Mouse (Mus musculus) cerebral cortex, adult 2 months (tissue): Measurements from ENCODE around the gene Vmn1r68.

Experiments
- WGBS: fragments of 180-500 bp; shearing (Covaris S2); methylation state at CpG from one replicate; pipeline ENCODE4 v1.1.7; 2018; 5-methylcytosine and 5-hydroxymethylcytosine counted together

Gene Vmn1r68

GRCm38 (mm10) chr7:10558385-10558784 is at the start of gene Vmn1r68:
Gene Vmn1r68, minus strand, starts transcription at chr7:10558485.
- 70% methylated on average over 2 of the region's 2 CpGs for WGBS

- 30% methylated on average over 6 of the region's 6 CpGs for whole genome bisulfite sequencing
These were observed 62.7 kb downstream of the Vmn1r68 start for GRCm38 (mm10) chr7:10495578-10495977.

- under 1% methylated on average over 33 of the region's 33 CpGs for WGBS
These were observed 63.3 kb downstream of the Vmn1r68 start, which contains the start of gene Zik1 for GRCm38 (mm10) chr7:10494786-10495521. Gene Zik1, minus strand, starts transcription at chr7:10495394.

GRCm38 (mm10) chr7:10480588-10481233 is 77.6 kb downstream of the Vmn1r68 start:
- WGBS, result 69% methylated on average over 18 of the region's 18 CpGs

- WGBS, result 54% methylated on average over 3 of the region's 3 CpGs
These were observed 100.1 kb downstream of the Vmn1r68 start for GRCm38 (mm10) chr7:10458166-10458565.
